Mouse (Mus musculus): ENCODE measurements at regions not wholly inside any gene's neighbourhood (a gene's known extent, or its start where the extent isn't known, plus 50 kb on each side); places are given as distances from the start of the nearest gene placed in this dataset.

DNA sequence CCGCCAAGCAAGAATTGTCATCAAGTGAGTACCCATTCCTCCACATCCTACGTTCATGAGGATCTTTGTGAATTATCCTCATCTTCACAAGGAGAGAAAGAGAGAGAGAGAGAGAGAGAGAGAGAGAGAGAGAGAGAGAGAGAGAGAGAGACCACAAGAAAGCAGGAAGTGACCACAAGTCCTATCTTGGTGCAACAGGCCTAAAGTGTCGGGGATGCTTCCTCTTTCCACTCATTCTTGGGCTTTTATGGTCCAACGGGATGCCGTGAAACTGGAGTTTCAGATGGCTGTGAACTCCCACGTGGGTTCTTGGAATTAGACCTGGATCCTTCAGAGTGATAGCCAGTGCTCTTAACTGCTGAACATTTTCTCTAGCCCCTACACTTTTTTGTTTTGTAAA lies 53.1 kb upstream of the Rai14 start:
- no peaks in the 10 kb centered on the region for H3K36me3 ChIP-seq (ENCODE audit: control insufficient read depth, insufficient read depth, low read length)
- no peaks in the 10 kb centered on the region for H3K27me3 ChIP-seq (replicated peaks; ENCODE audit: control insufficient read depth, insufficient read depth, low read length)
- H3K4me1 ChIP-seq (replicated peaks; ENCODE audit: control insufficient read depth, insufficient read depth, low read length) = no peaks in the 10 kb centered on the region
- DNase-seq (ENCODE audit: low spot score) (peak; percentile 25), ATAC-seq (replicated peaks; ENCODE audit: low FRiP score) (no peak)
- no peak overlapping the region for H3K4me3 ChIP-seq (ENCODE audit: low read depth, low read length)
- H3K4me2 ChIP-seq = no peak overlapping the region
- no peak overlapping the region for H3K27ac ChIP-seq (ENCODE audit: low read depth, low read length)
- WGBS = 51% methylated on average over 6 of the region's 6 CpGs
- no peaks in the 10 kb centered on the region for H3K9me3 ChIP-seq (ENCODE audit: control insufficient read depth, low read length)
- H3K9ac ChIP-seq (ENCODE audit: low read depth, low read length) = no peak overlapping the region

DNA sequence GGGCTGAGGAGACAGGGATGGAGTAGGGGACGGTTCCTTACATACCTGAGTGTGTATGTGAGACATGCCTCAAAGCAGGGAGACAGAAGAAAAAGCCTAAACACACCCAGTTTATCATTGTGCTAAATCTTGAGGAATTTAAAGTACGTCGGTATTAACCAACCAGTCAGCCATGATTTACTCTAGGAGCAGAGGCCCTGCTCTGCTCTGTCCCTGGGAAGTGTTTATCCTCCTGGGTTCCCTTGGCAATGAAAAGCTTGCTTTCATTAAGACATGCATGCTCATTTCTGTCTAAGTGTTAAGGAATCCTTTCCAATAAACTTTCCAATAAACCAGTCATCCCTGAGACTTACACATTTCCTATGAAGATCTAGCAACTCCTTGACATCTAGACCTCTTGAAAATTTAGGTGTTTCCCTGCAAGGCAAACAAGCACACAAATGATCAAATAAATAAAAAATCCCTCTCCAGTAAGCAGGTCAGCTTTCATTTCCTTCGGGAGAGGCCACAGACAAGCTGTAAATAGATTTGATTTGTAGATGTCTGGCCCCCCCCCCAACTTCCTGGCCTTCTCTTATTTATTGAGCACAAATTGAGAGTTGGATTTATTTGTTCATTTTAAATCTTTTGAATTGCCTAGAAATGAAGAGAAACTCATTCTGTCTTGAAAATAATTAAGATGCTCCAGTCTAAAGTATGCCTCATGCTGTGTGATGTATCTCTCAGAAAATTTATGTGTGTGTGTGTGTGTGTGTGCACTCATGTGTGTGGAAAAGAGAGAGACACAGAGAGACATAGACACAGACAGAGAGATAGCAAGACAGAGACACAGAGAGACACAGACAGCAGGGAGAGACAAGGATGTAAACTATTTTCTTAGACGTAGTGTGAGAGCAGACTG lies 56.2 kb upstream of the Rai14 start:
- H3K9ac ChIP-seq (ENCODE audit: low read depth, low read length) = no peak overlapping the region

GRCm38 (mm10) chr15:10771311-10771690 lies 56.9 kb upstream of the Rai14 start:
- Histone ChIP-seq H3K4me1 (replicated peaks; ENCODE audit: control insufficient read depth, insufficient read depth, low read length) (no peaks in the 10 kb centered on the region), H3K9ac (ENCODE audit: low read depth, low read length) (no peak overlapping the region), H3K27ac (ENCODE audit: low read depth, low read length) (no peak overlapping the region), H3K4me3 (ENCODE audit: low read depth, low read length) (no peak overlapping the region), H3K36me3 (ENCODE audit: control insufficient read depth, insufficient read depth, low read length) (no peaks in the 10 kb centered on the region), H3K27me3 (replicated peaks; ENCODE audit: control insufficient read depth, insufficient read depth, low read length) (no peaks in the 10 kb centered on the region), H3K4me2 (no peak overlapping the region), H3K9me3 (ENCODE audit: control insufficient read depth, low read length) (no peaks in the 10 kb centered on the region)
- DNase-seq (ENCODE audit: low spot score) (no peak), ATAC-seq (replicated peaks; ENCODE audit: low FRiP score) (no peak)
- WGBS = 38% methylated on average over 4 of the region's 4 CpGs

More for the DNA sequence above, 56.2 kb upstream of the Rai14 start:
- Histone ChIP-seq H3K9me3 (ENCODE audit: control insufficient read depth, low read length) (no peaks in the 10 kb centered on the region), H3K27ac (ENCODE audit: low read depth, low read length) (no peak overlapping the region), H3K4me3 (ENCODE audit: low read depth, low read length) (no peak overlapping the region), H3K27me3 (replicated peaks; ENCODE audit: control insufficient read depth, insufficient read depth, low read length) (no peaks in the 10 kb centered on the region), H3K4me2 (no peak overlapping the region), H3K4me1 (replicated peaks; ENCODE audit: control insufficient read depth, insufficient read depth, low read length) (no peaks in the 10 kb centered on the region), H3K36me3 (ENCODE audit: control insufficient read depth, insufficient read depth, low read length) (no peaks in the 10 kb centered on the region)
- DNase-seq (ENCODE audit: low spot score) (no peak), ATAC-seq (replicated peaks; ENCODE audit: low FRiP score) (no peak)
- WGBS = 59% methylated on average over 5 of the region's 5 CpGs

GRCm38 (mm10) chr15:10779941-10780620 lies 65.7 kb upstream of the Rai14 start:
- no peak overlapping the region for H3K9ac ChIP-seq (ENCODE audit: low read depth, low read length)
- DNase-seq (ENCODE audit: low spot score) = no peak
- H3K36me3 ChIP-seq (ENCODE audit: control insufficient read depth, insufficient read depth, low read length) = no peaks in the 10 kb centered on the region
- H3K4me2 ChIP-seq = no peak overlapping the region
- H3K27ac ChIP-seq (ENCODE audit: low read depth, low read length) = no peak overlapping the region
- no peak overlapping the region for H3K4me3 ChIP-seq (ENCODE audit: low read depth, low read length)
- no peak for ATAC-seq (replicated peaks; ENCODE audit: low FRiP score)
- no peaks in the 10 kb centered on the region for H3K4me1 ChIP-seq (replicated peaks; ENCODE audit: control insufficient read depth, insufficient read depth, low read length)
- WGBS = 46% methylated on average over 13 of the region's 13 CpGs
- no peaks in the 10 kb centered on the region for H3K27me3 ChIP-seq (replicated peaks; ENCODE audit: control insufficient read depth, insufficient read depth, low read length)
- H3K9me3 ChIP-seq (ENCODE audit: control insufficient read depth, low read length) = no peaks in the 10 kb centered on the region

GRCm38 (mm10) chr15:10789371-10789770 lies 74.9 kb upstream of the Rai14 start:
- DNase-seq (ENCODE audit: low spot score) = no peak
- 75% methylated on average over 6 of the region's 6 CpGs for WGBS
- Histone ChIP-seq H3K9ac (ENCODE audit: low read depth, low read length) (no peak overlapping the region), H3K4me1 (replicated peaks; ENCODE audit: control insufficient read depth, insufficient read depth, low read length) (no peaks in the 10 kb centered on the region), H3K4me3 (ENCODE audit: low read depth, low read length) (no peak overlapping the region), H3K9me3 (ENCODE audit: control insufficient read depth, low read length) (no peaks in the 10 kb centered on the region), H3K27ac (ENCODE audit: low read depth, low read length) (no peak overlapping the region), H3K36me3 (ENCODE audit: control insufficient read depth, insufficient read depth, low read length) (no peaks in the 10 kb centered on the region), H3K4me2 (no peak overlapping the region), H3K27me3 (replicated peaks; ENCODE audit: control insufficient read depth, insufficient read depth, low read length) (no peaks in the 10 kb centered on the region)
- no peak for ATAC-seq (replicated peaks; ENCODE audit: low FRiP score)

DNA sequence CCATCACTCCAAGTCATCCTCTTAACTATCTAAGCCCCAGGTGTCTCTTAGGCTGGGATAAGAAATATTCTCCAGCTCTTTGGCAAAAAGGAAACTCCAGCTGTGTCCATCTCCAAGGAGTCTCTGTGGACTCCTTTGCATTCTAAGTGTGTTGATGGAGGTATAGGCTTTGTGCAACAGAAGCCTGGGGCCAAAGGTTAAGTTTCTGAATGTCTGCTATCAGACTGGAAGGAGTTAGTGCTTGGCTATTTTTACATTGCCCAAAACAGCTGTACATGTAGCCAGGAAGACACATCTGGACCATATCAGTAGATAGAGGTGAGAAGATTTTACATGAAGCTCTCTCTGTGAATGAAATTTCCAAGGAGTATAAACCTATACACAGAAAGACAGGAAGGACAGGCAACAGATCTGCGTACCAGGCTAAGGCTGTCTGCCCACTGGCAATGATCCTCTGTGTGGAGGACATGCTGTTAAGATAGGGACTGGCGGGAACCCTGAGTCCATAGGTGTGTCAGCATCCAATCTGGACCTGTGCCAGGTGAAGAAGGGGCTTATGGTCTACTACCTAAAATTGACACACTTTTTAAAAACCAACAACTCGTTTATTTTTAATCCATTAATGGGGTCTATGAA lies 76.6 kb upstream of the Rai14 start:
- Histone ChIP-seq H3K36me3 (ENCODE audit: control insufficient read depth, insufficient read depth, low read length) (no peaks in the 10 kb centered on the region), H3K27me3 (replicated peaks; ENCODE audit: control insufficient read depth, insufficient read depth, low read length) (no peaks in the 10 kb centered on the region), H3K9me3 (ENCODE audit: control insufficient read depth, low read length) (no peaks in the 10 kb centered on the region), H3K4me3 (ENCODE audit: low read depth, low read length) (no peak overlapping the region), H3K9ac (ENCODE audit: low read depth, low read length) (no peak overlapping the region), H3K4me1 (replicated peaks; ENCODE audit: control insufficient read depth, insufficient read depth, low read length) (no peaks in the 10 kb centered on the region), H3K4me2 (no peak overlapping the region), H3K27ac (ENCODE audit: low read depth, low read length) (no peak overlapping the region)
- no peak for ATAC-seq (replicated peaks; ENCODE audit: low FRiP score)
- DNase-seq (ENCODE audit: low spot score) = no peak
- 70% methylated on average over 3 of the region's 3 CpGs for WGBS

GRCm38 (mm10) chr15:10791516-10792112 lies 77.2 kb upstream of the Rai14 start:
- no peaks in the 10 kb centered on the region for H3K4me1 ChIP-seq (replicated peaks; ENCODE audit: control insufficient read depth, insufficient read depth, low read length)
- no peaks in the 10 kb centered on the region for H3K9me3 ChIP-seq (ENCODE audit: control insufficient read depth, low read length)
- H3K27ac ChIP-seq (ENCODE audit: low read depth, low read length) = no peak overlapping the region
- H3K4me3 ChIP-seq (ENCODE audit: low read depth, low read length) = no peak overlapping the region
- H3K36me3 ChIP-seq (ENCODE audit: control insufficient read depth, insufficient read depth, low read length) = no peaks in the 10 kb centered on the region
- no peak overlapping the region for H3K4me2 ChIP-seq
- WGBS = 74% methylated on average over 3 of the region's 3 CpGs
- no peaks in the 10 kb centered on the region for H3K27me3 ChIP-seq (replicated peaks; ENCODE audit: control insufficient read depth, insufficient read depth, low read length)
- ATAC-seq (replicated peaks; ENCODE audit: low FRiP score) (no peak), DNase-seq (ENCODE audit: low spot score) (no peak)
- H3K9ac ChIP-seq (ENCODE audit: low read depth, low read length) = no peak overlapping the region

DNA sequence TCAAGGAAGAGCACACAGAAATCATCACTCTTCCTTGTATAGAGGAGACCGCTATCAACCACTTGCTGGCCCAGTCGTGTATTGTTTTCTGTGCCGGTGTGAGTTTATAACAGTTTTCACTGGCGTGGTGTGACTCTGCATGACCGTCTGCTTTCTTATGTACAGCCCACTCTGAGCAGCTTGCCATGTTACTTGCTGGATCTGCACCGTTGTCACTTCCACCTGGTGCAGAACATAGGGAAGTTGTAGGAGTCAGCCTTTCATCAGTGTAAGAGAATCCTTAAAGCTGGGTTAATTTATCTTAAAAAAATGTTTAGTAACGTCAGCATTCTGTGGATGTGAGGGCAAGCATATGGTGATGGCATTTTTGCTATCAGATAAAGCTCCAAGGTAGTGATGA lies 77.7 kb upstream of the Rai14 start:
- Histone ChIP-seq H3K27me3 (replicated peaks; ENCODE audit: control insufficient read depth, insufficient read depth, low read length) (no peaks in the 10 kb centered on the region), H3K4me3 (ENCODE audit: low read depth, low read length) (no peak overlapping the region), H3K9me3 (ENCODE audit: control insufficient read depth, low read length) (no peaks in the 10 kb centered on the region), H3K27ac (ENCODE audit: low read depth, low read length) (no peak overlapping the region), H3K36me3 (ENCODE audit: control insufficient read depth, insufficient read depth, low read length) (no peaks in the 10 kb centered on the region), H3K4me2 (no peak overlapping the region), H3K9ac (ENCODE audit: low read depth, low read length) (no peak overlapping the region), H3K4me1 (replicated peaks; ENCODE audit: control insufficient read depth, insufficient read depth, low read length) (no peaks in the 10 kb centered on the region)
- ATAC-seq (replicated peaks; ENCODE audit: low FRiP score) (no peak), DNase-seq (ENCODE audit: low spot score) (no peak)
- WGBS = 78% methylated on average over 7 of the region's 7 CpGs

All from liver, embryonic 11.5 days (tissue).